Mouse (Mus musculus) heart, postnatal 25 days (tissue): ENCODE measurements around the gene Myo1g. TPM values are rescaled to one million over a fixed set of nuclear protein-coding genes. Genes with fewer than 3 reads are reported as not detected.

Source experiments
- DNase-seq: peaks from one replicate; pipeline ENCODE4 v3.0.0; 2022; ENCODE audit warnings: low spot score
- intact Hi-C: fragments of 180-260 bp; cut with DNase I; formaldehyde crosslinking; loops from one replicate; pipeline ENCODE4 v1.15.1; 2025
- total RNA-seq, 2 experiments: library from RNA; stranded (reverse); gene quantifications; 2 replicates each; pipeline ENCODE4 v1.2.3; 2021

Gene Myo1g
- total RNA-seq, 2 experiments from 2014 or later, result 1.5 to 2.4 TPM

DNA sequence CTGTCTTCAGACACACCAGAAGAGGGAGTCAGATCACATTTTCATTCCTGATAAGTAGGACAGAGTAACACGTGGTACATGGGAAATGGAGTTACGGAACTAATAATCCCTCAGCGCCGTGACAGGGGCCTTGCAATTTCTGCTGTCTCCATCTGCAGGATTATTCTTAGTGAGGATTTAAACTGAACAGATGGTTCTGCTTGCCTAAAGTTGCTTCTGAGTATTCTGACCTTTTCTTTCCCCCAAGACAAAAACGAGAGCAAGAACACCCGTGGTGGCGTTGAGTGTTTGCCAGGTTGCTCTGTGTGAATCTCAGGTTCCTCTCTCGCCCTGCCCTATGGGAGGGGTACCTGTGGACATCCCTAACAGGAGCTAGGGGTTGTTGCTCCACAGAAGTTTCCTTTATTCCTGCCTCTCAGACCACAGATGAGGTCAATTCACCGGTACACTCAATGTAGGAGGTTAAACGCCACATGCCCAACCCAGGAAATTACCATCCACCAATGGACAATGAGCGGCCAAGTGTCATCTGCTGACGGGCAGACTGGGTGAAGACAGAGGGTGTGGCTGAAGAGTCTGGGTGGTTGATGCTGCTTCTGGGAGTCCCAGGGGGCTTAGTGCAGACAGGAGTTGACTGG is 23.3 kb downstream of the Myo1g start:
- intact Hi-C loops, result no loop called here
- no peak for DNase-seq

DNA sequence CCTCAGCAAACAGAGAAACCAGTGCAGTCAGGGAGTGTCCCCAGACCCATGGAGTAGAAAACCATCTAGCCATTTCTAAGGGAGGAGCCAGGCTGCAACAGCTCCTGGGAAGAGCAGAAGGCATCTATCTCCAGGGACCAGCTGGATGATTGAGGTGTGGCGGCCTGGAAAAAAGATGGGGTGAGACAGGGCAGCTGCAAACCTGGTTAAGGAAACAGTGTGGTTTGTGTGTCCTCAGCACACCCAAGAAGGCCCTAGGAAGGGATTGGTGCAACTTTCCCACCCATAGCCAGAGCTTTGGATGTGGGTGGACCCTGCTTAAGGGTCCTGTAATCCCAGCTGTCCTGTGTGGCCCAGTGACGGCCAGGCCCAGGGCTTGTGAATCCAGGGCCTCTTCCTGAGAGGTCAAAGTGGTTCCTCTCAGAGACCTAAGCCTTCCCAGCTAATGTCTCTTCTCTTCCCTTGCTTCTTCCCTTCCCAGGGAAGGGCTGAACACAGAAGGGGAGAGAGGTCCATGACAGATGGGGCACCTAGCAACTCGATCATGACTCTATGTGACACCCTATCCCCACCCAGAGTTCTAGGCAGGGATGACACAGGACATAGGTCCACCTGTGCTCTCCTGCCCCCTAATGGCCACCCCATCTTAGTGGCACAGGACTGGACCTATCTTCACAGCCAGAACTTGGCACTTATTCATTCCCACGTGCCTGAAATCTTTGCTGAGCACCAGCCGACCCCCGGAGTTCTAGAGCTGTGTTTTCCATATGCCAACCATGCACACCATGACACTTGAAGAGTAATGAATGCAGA is 30.9 kb downstream of the Myo1g start:
- intact Hi-C loops, result no loop called here
- DNase-seq, result no peak

DNA sequence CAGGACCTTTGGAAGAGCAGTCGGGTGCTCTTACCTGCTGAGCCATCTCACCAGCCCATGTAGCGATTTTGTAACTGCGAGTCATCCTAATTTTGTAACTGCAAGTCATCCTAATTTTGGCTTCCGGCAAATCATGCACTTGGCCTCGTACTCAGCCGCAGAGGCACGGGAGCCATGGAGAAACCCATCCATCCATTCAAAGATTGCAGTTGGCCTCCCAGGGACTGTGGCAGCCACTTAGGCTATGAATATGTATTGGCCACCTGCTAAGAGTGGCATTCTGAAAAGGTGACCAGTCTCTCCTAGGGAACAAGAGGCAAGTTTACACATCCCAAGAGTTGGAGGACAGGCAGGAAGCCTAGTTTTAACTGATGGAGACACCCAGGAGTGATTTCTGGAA is 31.5 kb downstream of the Myo1g start:
- DNase-seq, result no peak
- intact Hi-C loops, result no loop called here

DNA sequence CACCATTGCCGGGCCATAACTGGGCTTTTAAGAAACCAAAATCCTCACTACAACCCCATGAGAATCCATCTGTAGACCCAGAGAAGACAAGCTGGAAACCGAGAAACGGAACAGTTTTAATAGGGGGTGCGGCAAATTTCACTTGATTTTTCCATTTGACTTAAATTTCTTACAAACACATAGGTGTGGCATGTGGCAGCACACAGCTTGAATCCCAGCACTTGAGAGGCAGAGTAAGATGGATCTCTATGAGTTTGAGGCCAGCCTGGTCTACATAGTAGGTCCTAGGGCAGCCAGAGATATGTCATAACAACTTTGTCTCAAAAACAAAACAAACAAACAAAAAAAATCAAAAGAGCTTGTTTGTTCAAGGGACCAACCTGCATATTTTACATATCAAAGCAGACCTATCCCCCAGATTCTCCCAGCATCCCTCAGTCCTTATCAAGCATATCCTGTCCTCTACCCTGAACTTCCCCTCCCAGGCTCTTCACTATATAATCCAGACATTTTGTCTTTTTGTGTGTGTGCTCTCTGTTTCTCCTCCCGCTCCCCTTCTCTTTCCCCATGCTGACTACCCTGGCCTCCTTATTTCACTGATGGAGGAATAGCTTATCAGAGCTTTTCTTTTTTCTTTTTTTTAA is 32.6 kb downstream of the Myo1g start:
- no peak for DNase-seq
- intact Hi-C loops, result no loop called here

DNA sequence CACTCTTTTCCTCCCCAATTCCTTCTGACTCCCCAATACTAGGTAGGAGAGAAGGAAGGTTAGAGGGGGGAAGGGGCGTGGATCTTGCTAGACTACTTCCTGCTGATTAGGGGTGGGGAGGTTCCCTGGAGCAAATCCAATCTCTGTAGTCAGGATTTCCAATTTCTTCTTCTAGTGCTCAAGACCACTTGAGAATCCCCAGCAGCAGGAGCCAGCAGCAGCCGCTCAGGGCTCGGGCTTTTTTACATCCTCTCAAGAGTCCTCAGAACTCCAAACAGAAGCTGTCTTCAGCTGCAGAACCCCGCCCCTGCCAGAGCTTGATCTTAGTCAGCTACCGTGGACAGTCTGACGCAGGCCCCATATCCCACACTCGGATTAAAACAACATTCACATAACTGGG is 33.3 kb downstream of the Myo1g start:
- no peak for DNase-seq
- intact Hi-C loops, result no loop called here

DNA sequence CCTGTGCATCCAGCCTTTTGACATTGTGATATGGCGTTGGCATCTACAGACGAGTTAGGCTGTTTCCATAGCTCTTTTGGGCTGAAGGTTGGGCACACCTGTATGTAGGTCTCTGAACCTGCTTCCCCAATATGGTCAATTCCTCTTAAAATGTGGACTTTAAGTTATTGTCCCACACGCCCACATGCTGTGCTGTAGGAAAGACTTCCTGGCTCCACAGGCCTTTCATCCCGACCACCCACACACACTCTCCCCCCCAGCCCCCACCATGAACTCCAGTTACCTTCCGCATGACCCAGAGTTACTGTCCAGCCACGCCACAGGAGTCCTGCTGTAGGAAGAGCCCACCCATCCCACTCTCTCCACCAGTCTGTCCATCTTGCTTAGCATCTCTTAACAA is 33.8 kb downstream of the Myo1g start:
- DNase-seq, result no peak
- intact Hi-C loops, result no loop called here

DNA sequence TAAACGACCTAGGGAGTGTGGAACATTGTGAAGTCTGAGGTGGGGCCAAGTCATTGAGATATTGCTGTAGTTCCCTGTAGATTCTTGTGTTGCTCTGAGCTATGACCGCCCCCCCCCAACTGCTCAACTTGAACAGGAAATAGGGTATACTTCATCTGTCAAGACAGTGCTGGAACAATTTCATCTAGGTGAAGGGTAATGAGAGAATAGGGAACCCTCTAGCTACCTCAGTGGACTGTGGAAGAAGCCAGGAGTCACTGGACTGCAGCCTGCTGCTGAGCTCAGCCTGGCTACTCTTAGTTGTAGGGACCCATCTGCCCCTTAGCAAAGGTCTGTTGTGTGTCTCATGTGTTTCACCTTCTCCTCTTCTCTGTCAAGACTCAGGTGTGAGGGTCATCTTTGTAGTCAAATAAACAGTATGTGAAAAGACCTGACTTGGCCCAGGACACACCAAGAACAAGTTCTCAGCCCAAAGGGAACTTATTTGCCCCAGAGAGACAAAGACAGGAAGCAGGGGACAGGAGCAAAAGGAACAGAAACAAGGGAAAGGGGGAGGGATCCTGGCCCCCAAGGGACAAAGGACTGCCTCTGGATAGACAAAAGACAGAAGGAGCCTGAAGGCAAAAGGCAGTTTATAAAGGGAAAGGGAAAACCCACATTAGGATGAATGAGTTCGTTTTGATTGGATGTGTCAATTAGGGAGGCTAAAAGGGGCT is 36.4 kb downstream of the Myo1g start:
- intact Hi-C loops, result no loop called here
- no peak for DNase-seq

DNA sequence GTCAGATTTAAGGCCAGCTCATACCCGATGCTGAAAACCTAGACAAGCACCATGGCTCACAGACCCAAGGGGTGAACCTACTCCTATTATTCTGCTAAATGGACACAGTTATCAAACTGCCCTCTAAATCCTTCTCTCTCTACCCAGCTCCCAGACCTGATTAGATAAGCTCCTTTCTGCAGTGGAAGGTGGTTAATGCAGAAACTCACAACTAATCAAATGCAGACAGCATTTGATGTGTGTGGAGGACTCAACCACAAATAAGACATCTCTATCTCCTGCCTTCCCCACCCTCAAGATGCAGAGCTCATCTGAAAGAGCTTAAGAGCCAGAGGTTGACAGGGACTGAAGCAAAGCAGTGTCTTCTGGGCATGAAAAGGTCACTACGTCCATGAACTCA is 37.7 kb downstream of the Myo1g start:
- DNase-seq, result no peak
- intact Hi-C loops, result no loop called here

DNA sequence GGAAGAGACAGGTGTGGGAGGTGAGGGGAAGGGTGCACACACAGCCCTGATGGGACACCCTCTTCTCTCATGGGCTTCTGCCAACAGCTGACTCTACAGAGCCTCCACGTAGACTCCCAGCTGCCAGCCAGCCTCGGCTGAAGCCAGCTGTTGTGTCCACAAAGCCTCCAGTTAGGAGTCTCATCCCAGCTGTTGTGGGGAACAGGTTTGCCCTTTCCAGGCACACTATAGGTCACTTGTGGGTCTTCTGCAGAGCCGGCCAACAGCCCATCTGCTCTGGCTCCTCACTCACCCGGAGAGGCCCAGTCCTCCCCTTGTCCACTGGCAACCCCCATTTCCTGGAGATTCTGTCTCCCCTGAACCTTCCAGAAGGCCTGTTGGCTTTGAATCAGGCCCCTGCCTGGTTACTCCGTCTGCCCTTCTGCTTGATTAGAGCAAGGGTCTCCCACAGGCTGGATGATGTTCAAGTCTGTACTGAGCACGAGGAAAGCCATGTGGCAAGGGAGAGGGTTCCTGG is 39.0 kb downstream of the Myo1g start:
- intact Hi-C loops, result no loop called here
- no peak for DNase-seq

DNA sequence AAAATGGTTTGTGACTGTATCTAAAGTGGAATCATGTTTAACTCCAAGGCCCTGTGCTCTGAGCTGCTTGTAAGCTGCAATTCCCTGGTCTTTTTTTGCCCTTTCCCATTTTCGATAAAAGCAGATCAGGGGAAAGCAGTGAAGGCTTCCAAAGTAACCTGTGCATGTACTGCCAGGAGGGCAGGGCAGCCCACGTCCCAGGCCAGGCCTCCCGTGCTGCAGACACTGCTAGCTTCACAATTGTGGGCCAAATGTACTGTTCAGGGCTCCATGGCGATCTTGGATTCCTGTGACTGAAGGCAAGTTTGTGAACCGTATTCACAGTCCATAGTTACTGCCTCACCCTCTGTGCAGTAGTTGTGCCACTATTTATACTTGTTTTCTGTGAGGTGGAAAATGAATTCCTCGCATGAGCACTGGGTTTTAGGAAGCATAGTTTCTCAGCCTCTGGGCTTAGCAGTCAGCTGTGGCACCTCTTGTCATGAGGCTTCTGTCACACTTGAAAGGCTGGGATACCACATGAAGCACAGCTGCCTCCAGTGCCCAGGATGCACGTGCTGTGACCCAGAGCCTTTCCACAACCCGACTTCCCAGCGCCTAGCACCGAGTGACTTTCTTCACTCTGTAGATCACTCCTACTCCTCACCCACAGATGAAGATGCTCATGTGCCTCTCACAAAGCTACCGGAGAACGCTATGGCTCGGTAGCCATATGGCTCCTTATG is 39.9 kb downstream of the Myo1g start:
- no peak for DNase-seq
- intact Hi-C loops, result no loop called here

DNA sequence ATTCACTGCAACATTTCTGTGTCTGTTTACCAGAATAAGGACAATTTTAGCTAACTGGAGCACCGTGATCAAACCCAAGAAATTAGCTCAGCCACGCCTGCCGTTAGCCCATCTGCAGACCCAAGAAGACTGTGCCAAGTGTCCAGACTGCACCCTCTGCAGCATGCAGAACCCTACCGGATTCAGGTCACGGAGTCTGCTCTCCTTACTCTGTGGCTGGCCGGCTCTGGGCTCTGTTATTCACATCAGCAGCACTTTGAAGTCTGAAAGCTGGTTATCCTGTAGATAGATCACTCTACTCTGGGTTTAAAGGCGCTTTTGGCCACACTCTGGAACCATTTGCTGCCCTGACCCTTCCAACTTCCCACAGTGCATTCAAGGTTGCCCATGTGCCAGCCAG is 40.6 kb downstream of the Myo1g start:
- no peak for DNase-seq

DNA sequence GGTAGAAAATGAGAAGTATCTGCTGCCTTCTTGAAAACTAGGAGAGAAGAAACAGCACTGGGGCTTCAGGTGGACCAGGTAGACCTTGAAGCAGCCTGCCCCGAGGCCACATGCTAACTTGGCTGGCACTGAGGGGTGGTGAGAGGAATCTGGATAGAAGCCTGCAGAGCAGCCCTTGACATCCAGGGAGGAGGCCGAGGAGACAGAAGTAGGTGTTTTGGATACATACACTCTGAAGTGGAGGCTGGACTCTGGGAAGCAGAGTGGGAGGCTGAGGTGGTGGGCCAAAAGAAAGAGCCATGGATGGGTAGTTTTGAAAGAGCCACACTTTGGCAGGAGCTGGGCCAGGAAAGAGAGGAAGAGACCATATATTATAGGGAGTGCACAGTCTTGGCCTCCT is 41.5 kb downstream of the Myo1g start:
- DNase-seq, result no peak
- intact Hi-C loops, result loop anchor here (5.0 kb wide), 1 partner anchor 68 kb away; the partner anchor contains the start of gene Ccm2

More for the DNA sequence above, 40.6 kb downstream of the Myo1g start:
- intact Hi-C loops, result no loop called here

DNA sequence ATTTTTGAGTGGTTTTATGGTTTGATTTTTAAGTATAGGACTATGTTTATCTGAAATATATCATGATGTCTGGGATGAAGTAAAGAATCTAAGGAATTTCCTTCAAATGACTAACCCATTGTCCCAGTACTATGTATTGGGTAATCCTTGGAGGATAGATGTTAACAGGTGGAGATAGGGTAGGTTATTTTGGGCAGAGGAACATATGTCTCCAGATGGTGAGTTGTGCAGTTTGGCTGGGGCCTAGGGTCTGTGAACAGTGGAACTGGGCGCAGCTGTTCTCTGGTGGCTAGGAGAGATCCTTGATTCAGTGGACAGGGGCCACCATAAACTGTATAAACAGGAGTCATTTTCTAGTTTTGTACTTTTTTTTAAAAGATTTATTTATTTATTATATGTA is 43.4 kb downstream of the Myo1g start:
- intact Hi-C loops, result loop anchor here (5.0 kb wide), 1 partner anchor 70 kb away; the partner anchor contains the start of gene Ccm2
- no peak for DNase-seq

DNA sequence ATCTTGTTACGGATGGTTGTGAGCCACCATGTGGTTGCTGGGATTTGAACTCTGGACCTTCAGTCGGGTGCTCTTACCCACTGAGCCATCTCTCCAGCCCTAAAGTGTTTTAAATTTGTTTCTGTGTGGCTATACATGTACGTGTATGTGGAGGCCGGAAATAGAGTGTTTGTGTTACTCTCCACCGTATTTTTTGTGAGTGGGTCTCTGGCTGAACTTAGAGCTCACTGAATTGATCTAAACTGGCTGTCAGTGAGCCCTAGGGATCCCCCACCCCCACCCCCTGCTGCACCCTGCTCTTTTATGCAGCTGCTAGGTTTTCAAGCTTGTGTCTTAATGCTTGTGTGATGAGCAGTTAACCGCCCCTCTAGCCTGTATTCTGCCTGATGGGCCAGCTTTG is 43.9 kb downstream of the Myo1g start:
- no peak for DNase-seq
- intact Hi-C loops, result loop anchor here (5.0 kb wide), 1 partner anchor 70 kb away; the partner anchor contains the start of gene Ccm2

DNA sequence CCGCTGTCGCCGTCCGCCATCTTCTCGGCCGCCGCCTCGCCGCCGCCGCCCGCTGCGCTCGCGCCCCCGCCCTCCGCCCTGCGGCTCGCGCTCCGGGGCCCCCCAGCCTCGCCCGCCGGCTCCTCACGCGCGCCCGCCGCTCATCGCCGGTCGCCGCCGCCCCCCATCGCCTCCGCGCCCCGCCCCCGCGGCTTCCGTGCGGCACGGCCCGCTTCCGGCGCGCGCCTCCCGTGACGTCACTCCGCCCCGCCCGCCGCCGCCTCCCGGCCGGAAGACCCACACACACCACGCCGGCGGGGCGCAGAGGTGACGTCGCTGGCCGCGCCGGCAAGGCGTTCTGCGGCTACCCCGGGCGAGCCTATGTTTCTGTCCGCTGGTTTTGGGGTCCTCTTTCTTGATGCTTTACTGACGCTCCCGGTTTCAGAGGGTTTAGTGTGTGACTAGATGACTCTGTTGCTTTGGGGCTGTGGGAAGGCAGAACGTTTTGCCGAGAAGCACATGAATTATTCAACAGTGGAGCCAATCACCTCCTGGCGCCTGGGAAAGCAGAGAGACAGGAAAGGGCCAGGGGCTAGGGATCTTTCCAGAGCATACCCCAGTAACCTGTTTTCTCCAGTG is 44.8 kb downstream of the Myo1g start, which contains the start of gene Purb:
Purb (minus strand) TSS at position 51 of the 618 bp plus-strand sequence.
- intact Hi-C loops, result loop anchor here (2.0 to 5.0 kb wide), 2 partner anchors 71 to 151 kb away; partner anchors contain the start of genes Ccm2 and Tbrg4
- peak; percentile 83 for DNase-seq

DNA sequence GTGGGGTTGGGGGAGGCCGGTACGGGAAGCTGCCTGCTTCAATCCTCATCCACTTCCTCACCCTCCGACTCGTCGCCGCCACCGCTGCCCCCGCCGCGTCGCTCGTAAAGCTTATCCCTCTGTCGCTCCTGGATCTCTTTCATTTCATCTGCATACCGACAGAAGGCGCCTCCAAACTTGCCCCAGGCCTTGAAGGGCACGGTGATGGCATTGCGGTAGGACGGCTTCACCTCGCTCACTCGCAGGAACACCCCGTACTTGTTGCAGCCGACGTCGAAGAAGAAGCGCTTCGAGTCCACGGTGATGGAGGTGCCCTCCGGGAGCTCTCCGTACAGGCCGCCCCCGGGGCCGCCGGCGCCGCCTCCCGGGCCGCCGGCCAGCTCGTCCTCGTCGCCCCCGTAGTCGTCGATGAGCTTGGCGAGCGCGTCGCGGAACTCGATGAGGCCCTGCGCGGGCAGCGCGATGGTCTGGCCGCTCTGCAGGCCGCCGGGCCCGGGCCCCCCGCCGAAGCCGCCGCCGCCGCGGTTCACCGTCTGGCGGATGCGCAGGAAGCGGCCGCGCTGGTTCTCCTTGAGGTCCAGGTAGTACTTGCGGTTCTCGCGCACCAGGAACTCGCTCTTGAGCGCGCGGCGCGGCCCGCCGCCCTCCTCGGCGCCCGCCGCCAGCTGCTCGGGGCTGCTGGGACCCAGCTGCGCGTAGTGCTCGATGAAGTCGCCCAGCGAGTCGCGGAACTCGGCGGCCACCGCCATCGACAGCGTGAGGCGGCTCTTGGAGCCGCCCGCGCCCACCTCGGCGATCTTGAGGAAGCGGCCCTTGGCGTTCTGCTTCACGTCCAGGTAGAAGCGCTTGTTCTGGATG is 45.7 kb downstream of the Myo1g start:
- intact Hi-C loops, result loop anchor here (2.0 to 5.0 kb wide), 2 partner anchors 72 to 152 kb away; partner anchors contain the start of genes Ccm2 and Tbrg4
- DNase-seq, result peak; percentile 44

DNA sequence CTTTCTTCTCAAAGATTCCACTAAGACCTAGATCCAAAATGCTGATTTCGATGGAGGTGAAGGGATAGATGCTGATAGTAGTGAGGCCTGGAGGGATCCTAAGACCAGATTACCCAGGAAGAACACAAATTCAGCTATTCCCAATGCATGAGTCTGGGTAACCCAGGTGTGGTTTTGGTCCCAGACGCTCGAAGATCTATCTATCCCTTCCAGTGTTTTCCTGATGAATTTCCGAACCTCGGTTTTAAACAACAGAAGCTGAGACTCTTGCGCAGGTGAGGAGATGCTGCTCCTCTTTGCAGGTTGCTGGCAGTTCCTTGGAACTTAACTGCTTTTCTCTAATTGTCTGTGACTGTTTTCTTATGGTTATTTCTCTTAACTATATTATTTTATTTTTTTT is 46.4 kb downstream of the Myo1g start:
- intact Hi-C loops, result loop anchor here (2.0 kb wide), 1 partner anchor 152 kb away; the partner anchor contains the start of gene Tbrg4
- DNase-seq, result no peak

DNA sequence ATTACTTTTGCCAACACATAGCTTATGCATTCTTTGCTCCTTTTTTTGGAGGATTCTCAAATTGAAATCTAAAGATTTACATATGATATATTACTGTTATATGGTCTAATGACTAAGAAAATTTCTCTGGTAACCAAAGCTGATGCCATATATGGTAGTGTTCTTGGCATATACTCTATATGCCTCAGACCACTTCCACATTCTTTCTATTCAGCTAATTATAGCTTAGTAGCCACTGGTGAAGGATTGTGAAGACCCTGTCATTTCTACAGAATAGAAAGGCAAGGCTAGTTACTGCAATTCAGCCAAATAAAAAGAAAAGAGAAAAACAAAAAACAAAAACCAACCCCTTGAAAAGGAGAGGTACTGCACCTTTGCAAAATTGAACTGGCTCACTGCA is 48.7 kb downstream of the Myo1g start:
- intact Hi-C loops, result loop anchor here (2.0 kb wide), 1 partner anchor 25 kb away; no protein-coding TSS in a partner anchor
- no peak for DNase-seq
